ENCODE assay signal across 7 mouse cellular contexts in genomic region chr5:53591683-53592050, GRCm38 (mm10).
A peak's percentile ranks its signal among the peaks of the same experiment; 100 is the strongest.
DNase-seq lines count a peak whose midpoint lies in the region; ATAC-seq and TF ChIP-seq lines count a peak whose summit lies in the region.

No protein-coding gene starts in this region.

- peak overlapping the region; percentile 93 for H3K4me3 ChIP-seq in lung, embryonic 14.5 days (ENCODE audit: low read depth, low read length)
- H3K4me3 ChIP-seq in embryonic facial prominence, embryonic 13.5 days, result peak overlapping the region; percentile 88
- peak overlapping the region; percentile 93 for H3K4me3 ChIP-seq in intestine, embryonic 16.5 days (ENCODE audit: low read length)
- peak overlapping the region; percentile 87 for H3K4me3 ChIP-seq in neural tube, embryonic 15.5 days (replicated peaks)

- peak overlapping the region; percentile 99; the same call in 1 of the 2 replicates for H3K27ac ChIP-seq in lung, embryonic 14.5 days (ENCODE audit: low read depth)
- H3K27ac ChIP-seq in embryonic facial prominence, embryonic 13.5 days, result peak overlapping the region; percentile 98; the same call in 1 of the 2 replicates
- H3K27ac ChIP-seq in intestine, embryonic 16.5 days (ENCODE audit: low read length), result peak overlapping the region; percentile 99; the same call in 1 of the 2 replicates
- H3K27ac ChIP-seq in neural tube, embryonic 15.5 days (replicated peaks), result peak overlapping the region; percentile 98

- no peaks in the 10 kb centered on the region for H3K36me3 ChIP-seq in lung, embryonic 14.5 days (ENCODE audit: insufficient read depth)
- no peaks in the 10 kb centered on the region for H3K36me3 ChIP-seq in embryonic facial prominence, embryonic 13.5 days
- H3K36me3 ChIP-seq in intestine, embryonic 16.5 days (ENCODE audit: control insufficient read depth, insufficient read depth, low read length), result no peaks in the 10 kb centered on the region
- H3K36me3 ChIP-seq in neural tube, embryonic 15.5 days, result no peaks in the 10 kb centered on the region

- no peaks in the 10 kb centered on the region for H3K27me3 ChIP-seq in lung, embryonic 14.5 days (ENCODE audit: insufficient read depth, low read length)
- H3K27me3 ChIP-seq in embryonic facial prominence, embryonic 13.5 days, result no peaks in the 10 kb centered on the region
- H3K27me3 ChIP-seq in intestine, embryonic 16.5 days (replicated peaks; ENCODE audit: control insufficient read depth, insufficient read depth, low read length), result no peaks in the 10 kb centered on the region
- no peaks in the 10 kb centered on the region for H3K27me3 ChIP-seq in neural tube, embryonic 15.5 days (replicated peaks)

- ATAC-seq in lung, embryonic 14.5 days (ENCODE audit: insufficient read depth), result no peak
- ATAC-seq in embryonic facial prominence, embryonic 13.5 days (ENCODE audit: insufficient number of reproducible peaks, insufficient read depth, low FRiP score, low TSS enrichment, low read depth), result no peak
- no peak for ATAC-seq in intestine, embryonic 16.5 days
- ATAC-seq in neural tube, embryonic 15.5 days (ENCODE audit: low FRiP score), result no peak

- no peaks in the 10 kb centered on the region for H3K9me3 ChIP-seq in lung, embryonic 14.5 days (ENCODE audit: low read depth, low read length)
- no peaks in the 10 kb centered on the region for H3K9me3 ChIP-seq in embryonic facial prominence, embryonic 13.5 days
- no peaks in the 10 kb centered on the region for H3K9me3 ChIP-seq in intestine, embryonic 16.5 days (ENCODE audit: control insufficient read depth, low read length)
- H3K9me3 ChIP-seq in neural tube, embryonic 15.5 days (replicated peaks), result no peaks in the 10 kb centered on the region

- DNase-seq in lung, embryonic 14.5 days, result no peak
- no peak for DNase-seq in lung, adult 18-20 months
- DNase-seq in retina, postnatal 1 day, result no peak
- DNase-seq in spleen, adult 12 weeks (ENCODE audit: low spot score), result no peak

- H3K4me2 ChIP-seq in lung, embryonic 14.5 days, result peak overlapping the region; percentile 97
- H3K4me2 ChIP-seq in embryonic facial prominence, embryonic 13.5 days, result peak overlapping the region; percentile 73
- peak overlapping the region; percentile 95 for H3K4me2 ChIP-seq in intestine, embryonic 16.5 days (ENCODE audit: low read depth, low read length)
- peak overlapping the region; percentile 64 for H3K4me2 ChIP-seq in neural tube, embryonic 15.5 days

- peak overlapping the region; percentile 98 for H3K9ac ChIP-seq in lung, embryonic 14.5 days
- H3K9ac ChIP-seq in embryonic facial prominence, embryonic 13.5 days, result peak overlapping the region; percentile 98
- peak overlapping the region; percentile 97 for H3K9ac ChIP-seq in intestine, embryonic 16.5 days (ENCODE audit: low read depth, low read length)
- peak overlapping the region; percentile 70 for H3K9ac ChIP-seq in neural tube, embryonic 15.5 days (replicated peaks)

- TF ChIP-seq CTCF in lung, embryonic 14.5 days (IDR thresholded peaks at IDR 0.05; ENCODE audit: low read depth), result 0 out of 2 replicates have a peak, but pooled peaks have one; percentile 27

- 1% methylated on average over 8 of the region's 8 CpGs for WGBS in lung, embryonic 14.5 days
- under 1% methylated on average over 8 of the region's 8 CpGs for WGBS in embryonic facial prominence, embryonic 13.5 days
- WGBS in intestine, embryonic 16.5 days, result 2% methylated on average over 8 of the region's 8 CpGs
- WGBS in neural tube, embryonic 15.5 days, result 1% methylated on average over 8 of the region's 8 CpGs

- peaks cover 15% of the 10 kb centered on the region for H3K4me1 ChIP-seq in lung, embryonic 14.5 days (ENCODE audit: insufficient read depth)
- H3K4me1 ChIP-seq in embryonic facial prominence, embryonic 13.5 days, result peaks cover 28% of the 10 kb centered on the region
- H3K4me1 ChIP-seq in intestine, embryonic 16.5 days (ENCODE audit: control insufficient read depth, insufficient read depth, low read length), result peaks cover 10% of the 10 kb centered on the region
- H3K4me1 ChIP-seq in neural tube, embryonic 15.5 days, result peaks cover 34% of the 10 kb centered on the region
